Comparison of ENCODE assay signal across 8 mouse cellular contexts in genomic region chr5:139253301-139253741, GRCm38 (mm10). TPM values are rescaled to one million over a fixed set of nuclear protein-coding genes. Genes with fewer than 3 reads are reported as not detected.
DNase-seq lines count a peak whose midpoint lies in the region; ATAC-seq lines count a peak whose summit lies in the region.

No protein-coding gene starts in this region.

- DNase-seq in layer of hippocampus, adult 11-12 months (ENCODE audit: low spot score), result peak; percentile 51
- DNase-seq in layer of hippocampus, postnatal 25 days (ENCODE audit: extremely low spot score in 1 of 2, low spot score in 1 of 2), result no peak
- DNase-seq in embryonic facial prominence, embryonic 11.5 days (ENCODE audit: low spot score), result no peak
- DNase-seq in heart, postnatal 36 days, result peak; percentile 14 to 34
- DNase-seq in midbrain, embryonic 11.5 days (ENCODE audit: low spot score, missing footprints), result peak; percentile 76
- peak; percentile 71 for DNase-seq in testis, postnatal 14 days (ENCODE audit: low spot score)

- H3K9ac ChIP-seq in embryonic facial prominence, embryonic 11.5 days (replicated peaks; ENCODE audit: low read length), result peak overlapping the region; percentile 71
- peak overlapping the region; percentile 86 for H3K9ac ChIP-seq in limb, embryonic 12.5 days (replicated peaks)
- peak overlapping the region; percentile 93 for H3K9ac ChIP-seq in midbrain, embryonic 11.5 days (ENCODE audit: low read length)

- no peaks in the 10 kb centered on the region; the same call in 1 of the 2 replicates for H3K36me3 ChIP-seq in embryonic facial prominence, embryonic 11.5 days (replicated peaks; ENCODE audit: control insufficient read depth, insufficient read depth, low read depth, low read length)
- peaks cover 54% of the 10 kb centered on the region for H3K36me3 ChIP-seq in limb, embryonic 12.5 days
- peaks cover 5% of the 10 kb centered on the region; the same call in 1 of the 2 replicates for H3K36me3 ChIP-seq in midbrain, embryonic 11.5 days (ENCODE audit: control insufficient read depth, insufficient read depth, low read length)

- H3K9me3 ChIP-seq in embryonic facial prominence, embryonic 11.5 days (replicated peaks; ENCODE audit: control insufficient read depth, low read length), result no peaks in the 10 kb centered on the region
- H3K9me3 ChIP-seq in limb, embryonic 12.5 days, result no peaks in the 10 kb centered on the region
- no peaks in the 10 kb centered on the region for H3K9me3 ChIP-seq in midbrain, embryonic 11.5 days (ENCODE audit: control insufficient read depth, low read length)

- intact Hi-C loops in heart, postnatal 36 days (cut with DNase I), result loop anchor here (5.0 kb wide), 1 partner anchor 101 kb away; the partner anchor contains the start of genes Dnaaf5 and Prkar1b

- H3K4me3 ChIP-seq in embryonic facial prominence, embryonic 11.5 days (ENCODE audit: low read depth, low read length), result peak overlapping the region; percentile 78
- peak overlapping the region; percentile 78 for H3K4me3 ChIP-seq in limb, embryonic 12.5 days (replicated peaks)
- H3K4me3 ChIP-seq in midbrain, embryonic 11.5 days (ENCODE audit: low read depth, low read length), result peak overlapping the region; percentile 84

- no peaks in the 10 kb centered on the region for H3K27me3 ChIP-seq in embryonic facial prominence, embryonic 11.5 days (ENCODE audit: control insufficient read depth, insufficient read depth, low read length)
- H3K27me3 ChIP-seq in limb, embryonic 12.5 days, result no peaks in the 10 kb centered on the region
- H3K27me3 ChIP-seq in midbrain, embryonic 11.5 days (ENCODE audit: control insufficient read depth, insufficient read depth, low read length), result no peaks in the 10 kb centered on the region

- H3K4me2 ChIP-seq in embryonic facial prominence, embryonic 11.5 days (ENCODE audit: low read depth, low read length), result peak overlapping the region; percentile 74
- H3K4me2 ChIP-seq in limb, embryonic 12.5 days, result peak overlapping the region; percentile 90
- peak overlapping the region; percentile 93 for H3K4me2 ChIP-seq in midbrain, embryonic 11.5 days

- peak overlapping the region; percentile 78; the same call in 1 of the 2 replicates for H3K27ac ChIP-seq in embryonic facial prominence, embryonic 11.5 days (replicated peaks; ENCODE audit: low read depth, low read length)
- peak overlapping the region; percentile 91 for H3K27ac ChIP-seq in limb, embryonic 12.5 days
- H3K27ac ChIP-seq in midbrain, embryonic 11.5 days (ENCODE audit: low read depth, low read length), result no peak overlapping the region

- 13% methylated on average over 6 of the region's 6 CpGs for WGBS in embryonic facial prominence, embryonic 11.5 days
- 9% methylated on average over 6 of the region's 6 CpGs for WGBS in limb, embryonic 12.5 days
- WGBS in midbrain, embryonic 11.5 days, result 19% methylated on average over 6 of the region's 6 CpGs

- H3K4me1 ChIP-seq in embryonic facial prominence, embryonic 11.5 days (ENCODE audit: control insufficient read depth, insufficient read depth, low read length), result peaks cover 6% of the 10 kb centered on the region
- H3K4me1 ChIP-seq in limb, embryonic 12.5 days (replicated peaks), result peaks cover 19% of the 10 kb centered on the region
- H3K4me1 ChIP-seq in midbrain, embryonic 11.5 days (ENCODE audit: control insufficient read depth, insufficient read depth, low read length), result peaks cover 11% of the 10 kb centered on the region

- ATAC-seq in activated CD4-positive, CD25-positive, alpha-beta regulatory T cell, adult 4 months, result peak; percentile 20
- ATAC-seq in embryonic facial prominence, embryonic 11.5 days (replicated peaks; ENCODE audit: insufficient number of reproducible peaks, low FRiP score, low TSS enrichment, low read depth), result no peak; the same call in 1 of the 2 replicates
- ATAC-seq in limb, embryonic 12.5 days (ENCODE audit: insufficient number of reproducible peaks, insufficient read depth, low FRiP score, low TSS enrichment, low read depth), result no peak
- no peak for ATAC-seq in midbrain, embryonic 11.5 days (ENCODE audit: low FRiP score)

RNA-seq across cellular contexts. Expression of gene Get4, which starts 1.2 kb away (rescaled TPM):
- total RNA-seq in layer of hippocampus, postnatal 25 days (2021), result 10 to 100 TPM; 45.2 to 55.3 TPM
- 10 to 100 TPM; 14.9 to 18.2 TPM for polyA plus RNA-seq in activated CD4-positive, CD25-positive, alpha-beta regulatory T cell, adult 4 months (2017; shearing (Covaris generic))
- 123 and 146 TPM in 2 replicates for polyA plus RNA-seq in embryonic facial prominence, embryonic 11.5 days (2014; fragmentation: Nextera tagmentation; extraction: Ambion mirVana)
- 10 to 100 TPM; 44.8 to 47.4 TPM for total RNA-seq in heart, postnatal 36 days (2021)
- 165 and 167 TPM in 2 replicates for polyA plus RNA-seq in limb, embryonic 12.5 days (2016; fragmentation: Nextera tagmentation; extraction: Ambion mirVana)
- 118 and 123 TPM in 2 replicates for polyA plus RNA-seq in midbrain, embryonic 11.5 days (2014; fragmentation: Nextera tagmentation; extraction: Ambion mirVana)

RNA-seq across cellular contexts. Expression of gene Sun1, which starts 52.9 kb away (rescaled TPM):
- 10 to 100 TPM; 65.6 to 86.5 TPM for total RNA-seq in layer of hippocampus, postnatal 25 days (2021)
- polyA plus RNA-seq in activated CD4-positive, CD25-positive, alpha-beta regulatory T cell, adult 4 months (2017; shearing (Covaris generic)), result 10 to 100 TPM; 29.3 to 33.5 TPM
- 42.9 and 45.9 TPM in 2 replicates for polyA plus RNA-seq in embryonic facial prominence, embryonic 11.5 days (2014; fragmentation: Nextera tagmentation; extraction: Ambion mirVana)
- total RNA-seq in heart, postnatal 36 days (2021), result 10 to 100 TPM; 48.2 to 50.1 TPM
- polyA plus RNA-seq in limb, embryonic 12.5 days (2016; fragmentation: Nextera tagmentation; extraction: Ambion mirVana), result 54.0 and 54.9 TPM in 2 replicates
- polyA plus RNA-seq in midbrain, embryonic 11.5 days (2014; fragmentation: Nextera tagmentation; extraction: Ambion mirVana), result 41.9 and 44.6 TPM in 2 replicates

Comparison
In these comparisons a context has a peak if more than half of its experiments do, and no peak if none do; other contexts are left out.
1. DNase-seq: peak in layer of hippocampus, adult 11-12 months (single experiment), heart, postnatal 36 days (2 of 2), midbrain, embryonic 11.5 days (single experiment) and testis, postnatal 14 days (single experiment); none in layer of hippocampus, postnatal 25 days (0 of 2) and embryonic facial prominence, embryonic 11.5 days (single experiment).
2. Peak in every context shown above with its lines, with median percentiles within 50 percentile points of each other: H3K4me2 ChIP-seq, H3K4me3 ChIP-seq and H3K9ac ChIP-seq.